Mouse (Mus musculus) ES-E14 (cell line): ENCODE measurements around the gene Megf11.

ENCODE experiments used
- CHD2 ChIP-seq: IDR thresholded peaks from 2 replicates; pipeline ENCODE4 v1.6.1; 2014; ENCODE audit warnings: mild to moderate bottlenecking, low read depth, low read length, inconsistent platforms
- HCFC1 ChIP-seq: IDR thresholded peaks from 2 replicates; pipeline ENCODE4 v1.6.1; 2012; ENCODE audit warnings: low read length, inconsistent platforms, borderline replicate concordance; ENCODE audit not compliant: insufficient read depth
- ZC3H11A ChIP-seq: IDR thresholded peaks from 2 replicates; pipeline ENCODE4 v1.6.1; 2012; ENCODE audit warnings: low read depth, mild to moderate bottlenecking, inconsistent platforms, low read length, borderline replicate concordance

DNA sequence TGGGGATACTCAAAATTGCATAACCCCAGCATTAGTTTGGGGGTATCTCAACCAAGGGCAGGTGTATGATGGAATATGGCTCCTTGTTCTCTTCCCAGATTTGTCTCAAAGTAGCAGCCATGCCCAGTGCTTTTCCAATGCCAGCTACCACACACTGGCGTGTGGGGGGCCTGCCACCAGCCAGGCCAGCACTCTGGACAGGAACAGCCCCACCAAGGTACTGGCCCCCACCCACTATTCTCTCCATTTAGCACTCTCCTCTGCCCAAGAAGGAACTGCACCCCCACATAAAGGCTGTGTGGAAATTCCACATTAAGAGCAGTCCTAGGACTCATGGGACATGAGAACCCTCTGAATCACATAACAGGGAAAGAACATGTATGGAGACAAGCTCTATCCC lies 309.8 kb downstream of the Megf11 start:
- TF ChIP-seq HCFC1, result no peak
- TF ChIP-seq CHD2, result no peak
- no peak for TF ChIP-seq ZC3H11A
